Mouse (Mus musculus): ENCODE data around the gene Dner.

The Dner gene

DNA sequence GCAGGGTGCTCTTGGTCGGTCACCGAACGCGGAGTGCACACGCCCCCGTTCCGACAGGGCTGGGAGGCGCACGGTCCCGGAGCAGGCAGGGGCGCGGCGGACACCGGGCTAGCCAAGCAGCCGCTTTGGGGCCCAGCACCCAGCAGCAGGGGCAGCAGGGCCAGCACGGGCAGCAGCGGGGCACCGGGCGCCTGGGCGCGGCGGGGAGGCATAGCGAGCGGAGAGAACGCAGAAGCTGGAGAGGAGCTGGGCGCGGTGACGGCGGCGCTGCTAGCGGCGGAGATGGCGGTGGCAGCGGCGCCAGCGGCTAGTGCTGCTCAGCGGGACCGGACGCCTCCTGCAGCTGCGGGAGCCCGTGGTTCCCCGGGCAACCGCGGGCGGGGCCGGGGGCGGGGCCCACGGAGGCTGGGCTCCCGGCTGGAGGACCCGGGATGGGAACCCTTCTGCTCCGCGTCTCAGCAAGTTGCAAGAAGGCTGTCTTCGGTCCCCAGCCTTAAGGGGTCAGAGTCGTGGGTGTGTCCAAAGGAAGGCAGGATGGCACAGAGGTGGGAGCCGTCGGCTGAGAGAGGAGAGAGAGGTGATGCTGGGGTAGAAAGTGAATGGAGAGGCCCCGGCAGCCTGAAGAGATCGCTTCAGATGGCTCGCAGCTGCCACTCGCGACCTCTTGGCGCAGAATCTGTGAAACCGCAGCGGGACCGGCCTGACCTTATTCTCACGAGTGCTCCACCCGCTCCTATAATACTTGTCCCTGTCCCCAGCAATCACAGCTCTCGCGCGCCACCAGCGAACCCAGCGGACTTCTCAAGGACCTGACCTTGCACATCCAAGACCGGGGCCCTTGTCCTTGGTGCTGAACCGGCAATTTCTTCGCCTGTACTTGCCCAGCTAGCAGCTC is at the start of gene Dner:
Gene Dner (minus strand): TSS at position 705 of the 895 bp plus-strand sequence.
- peak; percentile 51 to 70 for DNase-seq (ENCODE audit: low spot score in 2 of 2)

DNA sequence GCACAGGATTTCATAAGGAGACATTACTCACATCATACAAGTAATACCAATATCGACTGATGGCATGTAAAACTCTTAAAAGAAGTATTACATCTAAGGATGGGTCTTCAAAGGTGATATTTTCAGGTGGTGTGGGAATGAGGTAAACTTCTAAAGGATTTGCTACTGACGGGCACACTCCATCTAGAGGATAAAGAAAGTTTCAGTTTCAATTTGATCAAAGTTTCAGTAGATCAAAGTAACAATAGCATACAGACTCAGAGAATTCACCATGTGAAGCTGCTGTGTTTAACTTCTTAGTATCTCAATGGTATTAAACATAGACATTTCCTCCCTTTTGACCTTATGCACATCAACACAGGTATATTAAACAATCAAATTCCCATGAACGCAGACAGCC is 46.1 kb upstream of the Dner start:
- no peak for DNase-seq (ENCODE audit: low spot score in 2 of 2)

DNA sequence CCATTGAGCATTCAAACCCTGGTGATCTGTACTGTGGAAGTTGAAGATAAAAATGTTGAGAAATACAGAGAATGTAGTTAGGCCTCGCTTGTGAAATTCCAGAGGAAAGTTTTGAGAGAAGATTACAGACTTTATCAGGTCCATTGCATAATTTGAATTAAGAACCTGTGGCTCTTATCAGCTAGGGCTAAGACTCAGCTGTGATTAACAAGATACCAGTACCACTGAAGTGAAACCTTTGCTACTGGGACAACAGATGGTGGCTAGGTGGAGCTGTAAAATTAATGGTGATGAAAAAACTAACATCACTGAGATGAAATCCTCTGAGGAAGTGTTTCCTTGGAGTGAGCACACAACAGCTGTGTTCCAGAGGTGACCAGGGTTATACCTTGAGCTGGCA is 44.1 kb upstream of the Dner start:
- DNase-seq (ENCODE audit: low spot score in 2 of 2): no peak

DNA sequence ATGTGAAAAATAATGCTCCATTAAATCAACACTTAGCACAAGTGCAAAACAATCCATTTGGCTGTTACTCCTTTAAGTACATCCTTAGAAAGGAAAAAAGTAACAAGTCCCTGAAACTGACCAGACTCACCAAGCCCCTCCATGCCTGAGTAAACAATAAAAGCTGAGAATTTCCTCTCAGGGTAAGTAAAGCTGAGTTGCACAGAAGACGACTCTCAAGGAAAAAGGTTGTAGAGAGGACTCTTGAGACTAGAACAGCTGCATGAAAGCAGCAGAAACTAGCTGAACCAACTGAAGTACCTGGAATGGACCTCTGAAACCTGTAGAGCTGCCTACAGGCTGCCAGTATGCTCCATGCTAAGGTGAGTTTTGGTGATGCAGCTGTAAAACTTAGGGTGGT is 41.1 kb upstream of the Dner start:
- no peak for DNase-seq (ENCODE audit: low spot score in 2 of 2)

DNA sequence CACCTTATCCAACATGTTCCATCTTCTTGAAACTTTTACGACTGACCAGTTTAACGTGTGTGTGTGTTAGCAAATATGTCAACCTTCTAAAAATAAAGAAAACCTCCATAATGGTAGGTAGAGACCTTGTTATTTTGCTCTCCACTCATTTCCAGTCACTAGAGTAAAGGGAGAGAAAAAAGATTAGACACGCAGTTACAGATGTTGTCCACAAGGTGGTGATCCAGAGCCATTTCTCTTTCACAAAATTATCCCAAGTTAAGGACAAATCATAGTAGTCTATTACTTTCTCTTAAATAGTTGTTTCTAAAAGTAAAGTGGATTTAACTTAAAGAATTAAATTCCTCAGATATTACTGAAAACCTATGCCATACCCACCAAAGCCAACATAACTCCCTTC is 37.8 kb upstream of the Dner start:
- no peak for DNase-seq (ENCODE audit: low spot score in 2 of 2)

DNA sequence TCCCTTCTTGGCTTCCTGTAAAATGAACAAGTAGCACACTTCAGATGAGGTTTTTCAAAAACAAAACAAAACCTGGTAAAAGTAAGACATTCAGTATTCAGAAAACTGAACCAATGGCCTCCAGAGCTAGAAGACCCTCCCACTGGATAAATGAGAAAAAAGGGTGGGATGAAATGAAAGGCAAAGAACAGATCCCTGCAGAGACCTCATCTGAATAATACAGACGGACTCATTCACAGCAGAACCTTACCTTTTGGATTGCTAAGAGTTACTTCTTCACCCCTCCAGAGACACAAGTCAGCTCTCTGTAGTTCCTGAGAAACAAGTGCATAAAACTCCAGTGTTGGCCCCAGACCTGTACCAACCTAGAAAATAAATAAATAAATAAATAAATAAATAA is 35.7 kb upstream of the Dner start:
- DNase-seq (ENCODE audit: low spot score in 2 of 2): no peak

DNA sequence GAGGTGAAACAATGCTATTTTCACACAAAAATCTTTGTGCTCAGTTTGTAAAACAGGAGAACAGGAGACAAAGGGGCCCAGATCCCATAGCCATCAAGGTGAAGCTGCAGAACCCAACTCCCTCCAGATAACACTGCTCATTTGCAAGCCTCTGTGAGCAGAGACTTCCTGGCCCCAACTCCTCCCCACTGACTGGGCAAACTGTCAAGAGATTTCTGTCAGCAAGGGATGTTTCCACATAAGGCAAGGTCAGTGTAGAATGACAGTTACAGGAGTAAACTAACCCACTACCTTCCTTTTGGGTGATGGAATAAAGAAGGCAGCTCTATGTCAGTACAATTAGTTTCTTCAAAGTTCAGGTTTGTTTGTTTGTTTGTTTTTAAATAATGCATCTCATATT is 26.8 kb upstream of the Dner start:
- no peak for DNase-seq (ENCODE audit: low spot score in 2 of 2)

DNA sequence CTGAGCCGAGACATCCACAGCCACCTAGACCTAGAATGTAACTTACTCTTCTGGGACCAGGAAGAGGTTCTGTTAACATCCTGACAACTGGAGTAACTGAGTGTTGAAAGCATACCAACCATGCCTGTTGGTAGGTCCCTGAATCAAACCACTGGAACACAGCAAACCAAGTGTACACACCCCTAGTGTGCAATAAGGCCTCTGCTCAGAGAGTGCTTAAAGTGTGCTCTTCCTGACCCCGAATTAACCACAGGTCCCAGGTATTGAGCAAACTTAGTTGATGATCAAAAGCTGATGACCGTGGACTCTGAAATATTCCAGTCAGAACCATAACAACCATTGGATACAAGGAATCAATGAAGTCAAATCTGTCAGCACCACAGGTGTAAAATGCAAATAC is 26.4 kb upstream of the Dner start:
- DNase-seq (ENCODE audit: low spot score in 2 of 2): no peak

DNA sequence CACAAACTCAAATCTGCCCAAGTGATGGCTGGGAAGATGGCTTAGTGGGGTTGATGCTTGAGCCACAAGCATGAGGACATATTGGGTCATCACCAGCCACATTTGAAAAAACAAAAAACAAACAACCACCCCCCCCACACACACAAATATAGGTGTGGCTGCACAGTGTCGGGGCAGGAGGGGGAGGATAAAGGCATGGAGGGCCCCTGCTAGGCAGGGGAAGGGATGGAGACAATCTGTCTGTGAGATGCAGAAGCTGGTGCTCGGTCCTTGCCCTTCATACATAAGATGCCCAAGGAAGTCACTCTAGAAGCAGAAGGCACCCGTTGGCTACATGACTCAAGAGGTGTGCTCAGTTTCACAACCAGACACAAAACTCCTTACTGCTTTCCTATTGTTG is 25.9 kb upstream of the Dner start:
- no peak for DNase-seq (ENCODE audit: low spot score in 2 of 2)

DNA sequence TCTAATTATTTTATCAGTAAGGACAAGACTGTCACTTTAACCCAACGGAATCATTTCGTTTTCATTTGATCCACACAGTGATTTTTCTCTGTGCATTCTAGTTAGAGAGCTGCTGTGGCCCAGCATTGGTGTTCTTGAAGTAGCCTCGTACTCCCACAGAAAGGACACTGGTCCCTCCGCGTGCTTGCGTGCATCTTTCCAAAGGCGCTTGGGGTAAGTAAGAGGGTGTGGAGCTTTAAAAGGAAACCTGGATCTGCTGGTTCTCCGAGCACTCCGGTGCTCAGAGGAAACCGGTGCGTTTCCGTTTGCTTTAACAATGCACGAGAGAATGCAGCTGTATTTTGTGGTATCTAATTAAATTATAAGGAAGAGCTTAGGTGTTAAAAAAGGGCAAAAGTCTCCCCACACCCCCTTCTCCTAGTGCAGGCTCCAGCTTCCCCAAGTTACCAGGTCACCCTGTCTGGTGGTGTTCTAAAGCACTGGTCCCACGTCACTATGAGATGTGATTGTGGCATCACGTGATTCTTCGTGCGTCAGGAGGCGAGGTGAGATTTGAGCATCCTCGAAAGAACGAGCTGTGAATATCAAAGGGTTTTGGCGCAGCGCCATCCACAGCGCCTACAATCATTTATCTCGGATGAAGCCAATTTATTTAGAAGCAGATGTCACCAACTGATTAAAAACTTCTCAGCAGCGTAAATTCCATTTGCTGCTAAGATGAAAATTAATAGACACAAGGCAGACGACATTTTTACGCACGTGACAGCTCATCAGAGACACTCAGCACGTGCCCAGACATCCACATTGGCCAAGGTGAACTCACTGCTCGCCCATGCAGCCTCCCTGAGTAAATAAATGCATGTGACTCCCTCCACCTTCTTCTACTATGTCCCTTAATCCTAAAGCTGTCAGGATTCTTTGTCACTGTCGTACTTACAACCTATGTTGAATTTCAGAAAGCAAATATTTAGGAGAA is 14.1 kb upstream of the Dner start:
- peak; percentile 78 to 87 for DNase-seq (ENCODE audit: low spot score in 2 of 2)

DNA sequence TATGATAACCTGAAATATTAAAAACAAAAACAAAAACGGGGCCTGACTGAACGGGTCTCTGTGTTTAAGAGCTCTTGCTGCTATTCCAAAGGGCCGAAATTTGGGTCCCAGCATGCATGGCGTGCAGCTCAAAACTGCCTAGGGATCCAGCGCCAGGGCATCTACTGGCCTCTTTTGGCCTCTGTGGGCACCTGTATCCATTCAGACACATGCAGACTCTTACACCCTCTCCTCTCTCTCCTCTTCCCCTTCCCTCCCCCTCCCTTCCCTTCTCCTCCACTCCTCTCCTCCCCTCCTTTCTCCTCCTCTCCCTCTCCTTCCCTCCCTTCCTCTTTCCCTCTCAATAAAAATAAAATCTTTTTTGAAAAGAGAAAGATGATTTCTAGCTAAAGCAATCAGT is 13.4 kb upstream of the Dner start:
- DNase-seq (ENCODE audit: low spot score in 2 of 2): no peak

DNA sequence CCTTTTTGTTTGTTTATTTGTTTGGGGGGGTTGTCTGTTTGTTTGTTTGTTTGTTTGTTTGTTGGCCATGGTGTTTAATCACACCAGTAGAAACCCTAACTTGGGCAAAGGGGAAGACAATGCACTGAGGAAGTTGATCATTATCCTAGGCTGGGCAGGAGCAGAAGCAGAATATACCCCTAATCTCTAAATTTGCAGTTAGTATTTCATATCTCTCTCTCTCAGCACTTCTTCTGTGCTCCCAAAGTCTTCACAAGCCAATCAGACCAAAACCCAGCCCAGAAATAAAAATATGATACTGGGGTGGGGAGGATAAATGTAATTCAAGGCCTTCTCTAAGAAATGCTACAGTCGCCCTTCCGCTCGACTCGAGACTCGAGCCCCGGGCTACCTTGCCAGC is 4.2 kb upstream of the Dner start:
- no peak for DNase-seq (ENCODE audit: low spot score in 2 of 2)

DNA sequence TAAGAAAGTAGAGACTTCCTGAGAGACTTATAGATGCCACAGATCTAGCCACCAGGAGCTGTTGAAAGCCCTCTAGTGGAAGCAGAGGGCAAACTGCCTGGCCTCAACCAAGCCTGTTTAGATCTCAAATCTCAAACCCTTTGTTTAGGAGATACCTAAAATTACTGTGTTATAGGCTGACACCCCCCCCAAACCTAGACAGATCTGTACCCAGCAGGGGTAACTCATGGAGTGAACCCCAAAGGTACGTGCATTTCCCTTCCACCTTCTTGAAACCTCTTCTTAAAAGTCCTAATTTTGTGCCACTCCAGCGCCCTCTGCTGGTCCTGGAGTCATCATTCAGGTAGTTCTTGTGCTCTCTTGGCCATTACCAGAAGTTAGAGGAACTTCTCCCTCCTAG is 1.1 kb upstream of the Dner start:
- DNase-seq (ENCODE audit: low spot score in 2 of 2): peak; percentile 68 to 78

DNA sequence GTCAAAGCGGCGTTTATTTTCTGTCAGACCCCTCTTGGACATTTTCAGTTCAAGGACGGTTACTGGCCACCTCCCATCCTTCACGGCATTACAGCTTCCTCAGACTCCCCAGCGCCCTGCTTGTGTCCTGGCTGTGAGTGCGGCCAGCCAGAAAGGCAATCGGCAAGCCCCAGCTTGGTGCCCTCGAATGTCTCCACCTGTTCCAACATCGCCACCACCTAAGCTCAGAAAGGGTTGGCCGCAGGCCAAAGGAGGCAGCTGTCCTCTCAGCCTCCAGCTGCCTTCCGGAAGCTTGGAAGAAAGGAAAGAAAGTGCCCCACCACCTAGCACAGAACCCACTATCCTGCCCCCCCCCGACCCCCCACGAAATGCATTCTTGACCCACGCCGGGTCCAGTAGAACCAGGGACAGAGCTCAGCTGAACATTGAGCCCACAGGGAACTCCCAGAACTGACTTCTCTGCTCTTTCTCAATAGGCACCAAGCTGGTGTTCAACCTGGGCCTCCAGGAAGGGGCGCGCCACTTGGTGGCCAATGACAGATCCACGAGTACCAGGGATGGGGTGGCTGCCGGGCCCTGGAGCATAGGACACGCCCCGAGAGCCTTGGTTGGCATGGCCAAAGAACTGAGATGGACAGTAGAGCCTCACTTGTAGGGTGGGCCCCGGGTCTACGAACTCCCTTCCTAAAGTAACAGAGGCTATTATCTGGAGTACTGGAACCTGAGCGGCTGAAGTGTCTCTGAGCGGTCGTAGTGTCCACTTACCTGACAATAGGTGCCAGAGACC is 1.1 kb downstream of the Dner start:
- DNase-seq (ENCODE audit: low spot score in 2 of 2): peak; percentile 38 to 42

DNA sequence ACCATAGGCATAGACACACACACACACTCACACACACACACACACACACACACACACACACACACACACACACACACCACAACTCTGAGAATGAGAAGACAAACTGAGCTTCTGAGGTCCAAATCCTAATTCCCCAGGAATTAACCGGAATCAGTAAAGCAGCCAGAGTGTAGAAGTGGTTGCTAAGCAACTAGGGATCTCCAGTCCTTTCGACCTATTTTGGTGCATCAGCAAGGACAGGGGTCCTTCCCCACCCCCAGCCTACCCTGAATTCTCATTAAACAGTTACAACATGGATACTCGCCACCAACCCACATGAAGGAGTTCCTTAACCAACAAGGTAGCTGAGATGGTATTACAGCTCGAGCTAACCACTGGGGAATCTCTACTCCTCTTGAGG is 18.1 kb downstream of the Dner start:
- no peak for DNase-seq (ENCODE audit: low spot score in 2 of 2)

DNA sequence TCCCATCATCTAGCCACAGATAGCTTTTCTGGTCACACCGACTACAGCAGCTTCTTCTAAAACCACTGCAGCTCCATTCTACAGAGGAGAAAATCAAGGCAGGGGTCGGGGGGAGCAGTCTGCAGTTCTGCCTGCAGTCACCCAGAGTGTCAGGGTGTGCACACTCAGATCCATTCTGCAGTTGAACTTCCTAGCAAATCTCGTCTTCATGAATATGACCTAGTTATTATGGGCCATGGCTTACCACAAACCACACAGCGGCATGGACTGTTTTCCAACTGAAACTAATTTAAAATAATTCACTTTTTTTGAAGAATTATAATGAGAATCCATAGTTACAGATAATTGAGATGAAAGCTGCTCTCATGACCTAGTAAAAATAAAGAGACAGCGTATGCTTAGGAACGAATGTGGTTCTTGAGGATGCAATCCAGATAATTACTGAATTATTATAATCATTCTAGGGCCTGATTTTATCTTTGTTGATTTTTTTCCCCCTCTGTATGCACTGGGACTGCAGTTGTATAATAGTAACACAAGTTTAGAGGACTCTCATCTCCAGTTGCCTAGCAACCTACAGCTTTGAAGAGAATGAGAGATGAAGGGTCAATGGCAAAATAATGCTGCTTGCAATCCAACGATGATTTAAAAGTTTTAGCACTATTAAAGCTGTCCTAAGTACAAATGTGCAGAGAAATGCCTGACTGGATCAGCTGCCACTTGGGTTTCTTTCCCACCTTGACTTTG is 27.7 kb downstream of the Dner start:
- DNase-seq (ENCODE audit: low spot score in 2 of 2): no peak

DNA sequence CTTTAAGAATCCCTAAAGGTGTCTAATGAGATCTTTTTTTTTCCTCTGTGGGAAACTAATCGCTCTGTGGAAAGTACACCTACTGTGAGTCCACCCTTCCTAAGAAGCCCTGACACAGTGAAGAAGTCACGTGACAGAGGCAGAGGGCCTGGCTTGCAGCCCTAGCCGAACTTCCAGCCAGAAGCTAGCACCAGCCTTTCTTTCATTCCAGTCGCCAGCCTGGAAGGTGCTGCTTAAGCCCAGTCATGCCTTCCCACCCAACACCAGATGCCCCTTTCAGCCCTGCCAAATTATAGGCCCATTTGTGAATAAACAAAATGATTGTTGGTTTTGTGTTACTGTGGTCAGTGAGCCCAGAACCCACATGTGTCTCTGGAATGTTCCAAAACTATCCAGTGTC is 28.4 kb downstream of the Dner start:
- no peak for DNase-seq (ENCODE audit: low spot score in 2 of 2)

DNA sequence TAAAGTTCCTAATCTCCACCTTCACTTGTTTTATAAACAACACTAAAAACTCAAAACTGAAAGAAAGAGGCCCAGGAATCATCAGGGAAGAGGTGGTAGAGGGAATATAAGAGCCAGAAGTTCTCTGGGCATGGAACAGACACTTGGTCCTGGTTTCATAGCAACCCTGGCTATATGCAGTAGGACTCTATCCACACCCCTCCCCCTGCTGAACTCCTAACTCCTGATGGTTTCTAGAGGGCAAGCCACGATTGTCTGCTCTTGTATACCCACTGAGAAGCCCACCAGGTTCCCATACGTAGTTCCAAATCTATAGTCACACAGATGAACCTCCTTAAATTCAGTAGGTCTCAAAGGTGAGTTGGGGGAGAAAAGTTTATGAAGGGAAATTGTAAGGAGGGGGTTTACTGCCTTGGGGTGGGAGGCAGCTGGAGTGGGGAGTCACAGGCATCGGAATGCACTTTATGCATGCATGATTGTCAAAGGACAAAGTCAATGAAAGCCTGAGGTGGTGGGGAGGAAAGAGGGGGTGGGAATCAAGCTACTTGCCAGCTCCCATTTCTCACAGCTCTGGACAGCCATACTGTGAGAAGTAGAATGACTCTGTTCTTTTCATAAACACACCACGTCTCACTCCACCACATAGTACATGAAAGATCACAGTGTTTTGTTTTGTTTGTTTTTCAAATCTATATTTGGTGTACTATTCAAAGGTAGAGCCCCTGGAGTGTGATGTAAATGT is 31.5 kb downstream of the Dner start:
- no peak for DNase-seq (ENCODE audit: low spot score in 2 of 2)

DNA sequence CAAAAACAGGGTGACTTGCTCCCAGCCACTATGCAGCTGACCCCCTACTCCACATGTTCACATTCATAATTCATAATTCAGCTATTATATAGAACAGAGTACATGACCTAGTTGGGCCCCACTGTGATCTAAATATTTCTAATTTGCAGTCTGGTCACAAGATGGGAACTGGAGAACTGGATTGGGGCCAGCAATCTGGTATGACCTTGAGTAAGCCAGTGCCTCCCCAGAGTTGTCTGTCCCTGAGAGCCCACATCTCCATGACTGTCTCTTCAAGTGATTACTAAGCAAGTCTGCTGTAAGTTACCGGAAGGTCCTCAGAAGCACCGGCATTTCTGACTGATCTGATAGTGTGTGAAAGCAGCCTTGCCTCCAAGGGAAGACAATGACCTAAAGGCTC is 49.2 kb downstream of the Dner start:
- no peak for DNase-seq (ENCODE audit: low spot score in 2 of 2)

DNA sequence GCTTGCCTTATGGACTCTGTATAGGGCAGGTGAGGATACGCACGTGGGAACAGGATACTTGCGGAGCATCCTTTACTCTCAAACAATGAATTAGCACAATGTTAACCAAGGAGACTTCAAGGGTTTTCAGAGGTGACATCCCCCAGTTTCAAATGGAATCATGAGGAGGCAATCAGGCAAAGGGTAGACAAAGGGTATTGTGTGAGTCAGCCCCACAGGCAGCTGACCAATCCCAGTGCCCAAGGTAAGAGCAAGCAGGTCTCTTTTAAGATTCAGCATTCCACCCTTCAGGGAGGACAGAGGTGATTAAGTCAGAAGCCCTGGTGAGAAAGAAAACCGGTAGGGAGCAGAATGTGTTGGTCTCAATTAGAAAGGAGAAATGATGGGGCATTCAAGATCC is 55.6 kb downstream of the Dner start:
- DNase-seq (ENCODE audit: low spot score in 2 of 2): no peak

DNA sequence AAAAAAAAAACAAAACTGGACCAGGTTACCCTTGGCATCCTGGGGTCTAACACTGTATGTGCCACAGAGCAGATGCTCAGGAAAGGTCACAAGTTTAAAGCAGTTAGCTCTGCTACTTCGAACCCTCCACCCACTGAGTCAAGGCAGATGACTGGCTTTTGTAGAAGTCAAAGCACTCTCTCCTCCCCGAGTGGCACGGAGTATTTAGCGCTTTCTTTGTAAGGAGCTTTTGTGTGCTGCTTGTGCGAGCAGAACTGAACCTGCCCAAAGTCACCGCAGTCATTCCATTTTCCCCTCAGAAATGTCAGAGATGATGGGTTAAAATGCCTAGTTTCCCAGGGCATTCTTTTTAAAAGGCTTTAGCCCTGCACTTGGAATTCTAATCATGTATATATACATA is 59.1 kb downstream of the Dner start:
- DNase-seq (ENCODE audit: low spot score in 2 of 2): no peak
